Mouse (Mus musculus) forebrain, embryonic 14.5 days (tissue): ENCODE data around the gene Mknk2. TPM values are rescaled to one million over a fixed set of nuclear protein-coding genes. Genes with fewer than 3 reads are reported as not detected.
A peak's percentile ranks its signal among the peaks of the same experiment; 100 is the strongest.

ENCODE experiments used
- ATAC-seq: fragments of 200-750 bp; cut with Nextera tagmentation; 2 replicates; pipeline ENCODE4 v1.8.0; 2017; ENCODE audit warnings: mild to moderate bottlenecking, moderate library complexity
- DNase-seq: peaks from one replicate; pipeline ENCODE4 v3.0.0-alpha.2; 2015; ENCODE audit warnings: low spot score
- H3K27ac ChIP-seq: fragments of 300-500 bp; sonication (generic); 2 replicates; pipeline ENCODE4 v1.5.1; 2014; ENCODE audit warnings: low read depth, mild to moderate bottlenecking, control low read depth, low read length, moderate library complexity
- H3K27me3 ChIP-seq: fragments of 300-500 bp; sonication (generic); replicated peaks from 2 replicates; pipeline ENCODE4 v1.6.1; 2014; ENCODE audit warnings: low read length, control low read depth, mixed read lengths; ENCODE audit not compliant: control insufficient read depth, insufficient read depth
- H3K36me3 ChIP-seq: fragments of 300-500 bp; sonication (generic); 2 replicates; pipeline ENCODE4 v1.6.1; 2014; ENCODE audit warnings: low read length, control low read depth; ENCODE audit not compliant: control insufficient read depth, insufficient read depth
- H3K4me1 ChIP-seq: fragments of 300-500 bp; sonication (generic); 2 replicates; pipeline ENCODE4 v1.6.1; 2014; ENCODE audit warnings: antibody characterized with exemption, low read length, control low read depth; ENCODE audit not compliant: control insufficient read depth, insufficient read depth
- H3K4me2 ChIP-seq: fragments of 300-500 bp; sonication (generic); 2 replicates; pipeline ENCODE4 v1.6.1; 2014; ENCODE audit warnings: mild to moderate bottlenecking, control low read depth, low read length
- H3K4me3 ChIP-seq: fragments of 300-500 bp; sonication (generic); 2 replicates; pipeline ENCODE4 v1.5.1; 2014; ENCODE audit warnings: low read depth, low read length, control low read depth
- H3K9ac ChIP-seq: fragments of 300-500 bp; sonication (generic); 2 replicates; pipeline ENCODE4 v1.6.1; 2014; ENCODE audit warnings: mild to moderate bottlenecking, low read length, control low read depth, moderate library complexity
- H3K9me3 ChIP-seq: fragments of 300-500 bp; sonication (generic); replicated peaks from 2 replicates; pipeline ENCODE4 v1.6.1; 2016; ENCODE audit warnings: low read length, control low read depth, mixed read lengths; ENCODE audit not compliant: control insufficient read depth
- WGBS: fragments of 180-500 bp; shearing (Covaris S2); extraction: QIAGEN DNeasy Blood & Tissue Kit; methylation state at CpG from one replicate; pipeline ENCODE4 v1.1.7; 2014; 5-methylcytosine and 5-hydroxymethylcytosine counted together
- polyA plus RNA-seq: library from polyadenylated mRNA; unstranded; fragments of >200 nt; fragmentation: Nextera tagmentation; extraction: Ambion mirVana; gene quantifications from 2 replicates; pipeline ENCODE4 v1.2.1, GENCODE M21; 2014

The Mknk2 gene
- polyA plus RNA-seq, 1 experiment from 2014 or later = 43.1 TPM

DNA sequence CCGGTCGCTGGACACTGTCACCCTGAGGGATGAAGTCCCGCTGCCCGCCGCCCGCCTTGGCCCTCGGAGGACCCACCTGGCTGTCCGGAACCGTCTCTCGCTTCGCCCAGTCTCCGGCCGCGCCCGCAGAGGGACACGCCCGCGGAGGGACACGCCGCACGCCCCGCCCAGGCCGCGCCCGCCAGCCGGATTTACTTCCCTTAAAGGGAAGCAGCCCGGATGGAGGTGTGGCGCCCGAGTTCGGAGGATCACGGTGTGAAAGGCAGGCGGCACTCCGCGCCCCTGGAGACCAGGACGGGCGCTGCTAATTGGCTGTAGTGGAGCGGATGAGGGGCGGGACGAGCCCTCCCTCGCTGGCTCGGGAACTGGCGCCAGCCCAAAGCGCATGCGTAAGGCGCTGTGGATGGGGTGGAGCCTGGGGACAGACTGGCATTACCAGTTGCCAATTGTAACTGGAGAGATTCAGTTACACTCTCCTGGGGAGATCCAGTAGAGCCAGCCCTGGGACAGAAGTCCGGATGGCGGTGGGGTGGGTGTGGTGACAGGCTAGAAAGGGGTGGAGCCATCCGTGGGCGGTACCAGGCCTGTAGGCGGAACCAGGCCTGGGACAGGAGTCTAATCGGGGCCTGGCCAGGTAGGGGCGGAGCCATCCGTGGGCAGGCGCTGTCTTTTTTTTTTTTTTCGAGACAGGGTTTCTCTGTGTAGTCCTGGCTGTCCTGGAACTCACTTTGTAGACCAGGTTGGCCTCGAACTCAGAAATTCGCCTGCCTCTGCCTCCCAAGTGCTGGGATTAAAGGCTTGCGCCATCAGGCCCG, 24.0 kb upstream of the Mknk2 start, which contains the start of the genes Mob3a and Izumo4:
Gene Mob3a, minus strand, starts transcription at position 257 of the 815 bp plus-strand sequence.
Gene Izumo4, plus strand, starts transcription at position 464 of the 815 bp plus-strand sequence.
- H3K9me3 ChIP-seq = no peaks in the 10 kb centered on the region
- peak; percentile 99 for DNase-seq
- peak within 1 kb of the TSS; percentile 79 for H3K4me2 ChIP-seq
- peaks cover 13% of the 10 kb centered on the region for H3K4me1 ChIP-seq
- H3K9ac ChIP-seq = peak within 1 kb of the TSS; percentile 77
- peak; percentile 97 for ATAC-seq
- H3K4me3 ChIP-seq = peak within 1 kb of the TSS; percentile 69
- peak within 1 kb of the TSS; percentile 84 for H3K27ac ChIP-seq
- no peaks in the 10 kb centered on the region for H3K27me3 ChIP-seq
- H3K36me3 ChIP-seq = peaks cover 16% of the 10 kb centered on the region
- WGBS = under 1% methylated on average over 57 of the region's 59 CpGs

DNA sequence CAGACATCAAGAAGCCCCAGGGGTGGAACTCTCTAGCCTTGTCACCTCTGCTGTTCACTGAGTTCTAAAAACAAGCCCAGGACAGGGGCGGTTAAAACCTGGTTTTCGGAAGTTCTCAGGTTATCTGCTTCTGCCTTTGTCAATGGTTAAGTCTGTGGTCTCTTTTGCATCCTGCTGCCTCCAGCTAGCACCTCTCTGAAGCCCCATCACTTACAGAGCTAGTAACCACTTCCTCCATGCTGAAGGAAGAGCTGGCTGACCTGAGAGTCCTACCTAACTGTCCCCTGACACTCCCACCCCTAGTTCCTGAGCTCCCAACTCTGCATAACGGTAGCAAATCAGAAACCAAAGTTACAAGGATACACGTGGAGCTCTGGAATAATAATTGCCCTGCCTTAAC, 22.8 kb upstream of the Mknk2 start:
- ATAC-seq = no peak

DNA sequence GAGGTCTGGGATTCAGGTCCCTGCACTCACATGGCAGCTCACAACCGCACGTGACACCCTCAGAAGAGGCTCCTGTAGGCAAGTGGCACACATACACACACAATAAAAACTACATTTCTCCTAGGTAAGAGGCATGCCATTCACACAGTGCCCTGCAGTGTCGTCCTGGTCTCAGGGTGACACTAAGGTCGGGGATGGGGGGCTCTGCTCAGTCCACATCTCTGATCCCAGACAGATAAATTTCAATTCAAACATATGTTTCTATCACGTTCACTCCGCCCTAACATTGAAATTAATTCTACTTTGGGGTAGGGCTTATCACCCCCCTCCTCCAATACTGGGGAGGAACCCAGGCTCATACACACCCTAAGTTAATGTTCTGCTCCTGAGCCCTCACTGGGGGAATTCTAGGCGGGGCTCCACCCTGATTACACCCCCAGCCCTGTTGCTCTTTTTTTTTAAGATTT, 22.2 kb upstream of the Mknk2 start:
- 92% methylated on average over 7 of the region's 7 CpGs for WGBS
- Histone ChIP-seq H3K9ac (no peak overlapping the region), H3K4me2 (0 out of 2 replicates have a peak overlapping the region, but pooled peaks have one; percentile 79), H3K9me3 (no peaks in the 10 kb centered on the region), H3K27ac (no peak overlapping the region), H3K4me1 (peaks cover 13% of the 10 kb centered on the region), H3K36me3 (0 out of 2 replicates have a peak, but pooled peaks cover 3% of the 10 kb centered on the region), H3K27me3 (no peaks in the 10 kb centered on the region), H3K4me3 (no peak overlapping the region)
- DNase-seq = no peak
- no peak for ATAC-seq

More for the DNA sequence above, 22.8 kb upstream of the Mknk2 start:
- peaks cover 4% of the 10 kb centered on the region for H3K36me3 ChIP-seq
- H3K4me1 ChIP-seq = peaks cover 13% of the 10 kb centered on the region
- no peak overlapping the region for H3K27ac ChIP-seq
- no peaks in the 10 kb centered on the region for H3K9me3 ChIP-seq
- H3K4me3 ChIP-seq = peak overlapping the region; percentile 69
- peak overlapping the region; percentile 79 for H3K4me2 ChIP-seq
- no peaks in the 10 kb centered on the region for H3K27me3 ChIP-seq
- DNase-seq = no peak
- 41% methylated on average over 4 of the region's 4 CpGs for WGBS
- peak overlapping the region; percentile 77 for H3K9ac ChIP-seq

DNA sequence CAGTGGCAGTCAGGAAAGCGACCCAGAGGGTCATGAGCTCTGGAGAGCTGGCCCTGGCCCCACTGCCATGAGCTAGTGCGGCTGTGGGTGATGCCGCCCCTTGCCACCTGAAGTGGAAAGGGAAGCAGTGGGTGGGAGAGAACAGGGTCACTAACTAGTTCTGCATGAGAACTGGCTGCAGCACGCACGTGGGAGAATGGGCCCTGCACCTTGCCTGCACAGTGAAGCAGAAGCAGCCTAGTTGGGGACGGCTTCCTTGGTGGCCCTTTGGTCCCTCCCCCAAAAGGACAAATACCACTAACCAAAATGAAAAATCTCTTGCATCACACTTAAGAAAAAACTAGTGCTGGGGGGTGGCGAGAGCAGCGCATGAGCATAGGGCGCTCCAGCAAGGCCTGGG, 20.7 kb upstream of the Mknk2 start:
- peaks cover 13% of the 10 kb centered on the region for H3K4me1 ChIP-seq
- H3K9ac ChIP-seq = no peak overlapping the region
- no peak overlapping the region for H3K4me3 ChIP-seq
- DNase-seq (no peak), ATAC-seq (no peak)
- no peak overlapping the region for H3K27ac ChIP-seq
- no peaks in the 10 kb centered on the region for H3K27me3 ChIP-seq
- peaks cover 10% of the 10 kb centered on the region for H3K36me3 ChIP-seq
- 90% methylated on average over 9 of the region's 9 CpGs for WGBS
- no peak overlapping the region for H3K4me2 ChIP-seq
- H3K9me3 ChIP-seq = no peaks in the 10 kb centered on the region

DNA sequence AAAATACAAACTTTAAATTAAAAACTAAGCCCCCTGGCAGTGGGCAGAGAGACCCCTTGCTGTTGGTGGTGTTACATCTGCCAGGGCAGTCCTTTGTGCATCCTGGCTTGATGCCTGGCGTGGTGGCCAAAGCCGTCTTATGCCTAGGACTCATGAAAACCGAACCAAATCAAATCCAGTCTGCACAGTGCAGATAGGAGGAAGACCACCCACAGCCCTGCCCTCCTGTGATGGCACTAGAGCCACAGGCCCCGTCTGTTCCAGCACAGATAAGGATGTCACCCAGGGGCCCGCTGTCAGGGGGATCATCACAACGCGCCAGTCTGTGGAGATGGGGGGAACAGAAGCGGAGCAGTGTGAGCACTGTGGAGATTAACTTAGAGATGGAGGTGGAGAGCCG, 19.9 kb upstream of the Mknk2 start:
- H3K36me3 ChIP-seq = peaks cover 12% of the 10 kb centered on the region
- 84% methylated on average over 9 of the region's 9 CpGs for WGBS

DNA sequence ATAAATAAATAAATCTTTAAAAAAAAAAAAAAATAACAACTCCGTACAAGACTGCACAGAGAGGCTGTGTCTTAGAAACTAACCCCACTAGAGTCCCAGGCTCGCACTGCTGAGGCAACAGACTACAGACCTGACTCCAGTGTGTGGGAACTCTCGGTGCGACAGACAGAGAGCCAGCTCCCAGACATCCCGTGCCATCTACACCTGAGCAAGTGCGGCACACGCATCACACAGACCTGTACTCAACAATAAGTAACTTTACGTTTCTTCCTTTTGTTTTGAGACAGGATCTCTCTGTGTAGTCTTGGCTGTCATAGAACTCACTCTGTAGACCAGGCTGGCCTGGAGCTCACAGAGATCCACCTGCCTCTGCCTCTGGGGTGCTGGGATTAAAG, 19.5 kb upstream of the Mknk2 start:
- WGBS = 92% methylated on average over 8 of the region's 8 CpGs
- no peak for ATAC-seq
- H3K27ac ChIP-seq = no peak overlapping the region
- no peaks in the 10 kb centered on the region for H3K27me3 ChIP-seq
- no peak overlapping the region for H3K9ac ChIP-seq
- H3K9me3 ChIP-seq = no peaks in the 10 kb centered on the region
- no peak overlapping the region for H3K4me2 ChIP-seq
- no peak overlapping the region for H3K4me3 ChIP-seq
- no peak for DNase-seq
- H3K36me3 ChIP-seq = peaks cover 14% of the 10 kb centered on the region
- peaks cover 8% of the 10 kb centered on the region for H3K4me1 ChIP-seq

More for the DNA sequence above, 19.9 kb upstream of the Mknk2 start:
- H3K27me3 ChIP-seq = no peaks in the 10 kb centered on the region
- no peaks in the 10 kb centered on the region for H3K9me3 ChIP-seq
- H3K4me1 ChIP-seq = peaks cover 8% of the 10 kb centered on the region
- no peak overlapping the region for H3K4me2 ChIP-seq
- no peak overlapping the region for H3K9ac ChIP-seq
- DNase-seq (no peak), ATAC-seq (no peak)
- H3K4me3 ChIP-seq = no peak overlapping the region
- H3K27ac ChIP-seq = no peak overlapping the region

DNA sequence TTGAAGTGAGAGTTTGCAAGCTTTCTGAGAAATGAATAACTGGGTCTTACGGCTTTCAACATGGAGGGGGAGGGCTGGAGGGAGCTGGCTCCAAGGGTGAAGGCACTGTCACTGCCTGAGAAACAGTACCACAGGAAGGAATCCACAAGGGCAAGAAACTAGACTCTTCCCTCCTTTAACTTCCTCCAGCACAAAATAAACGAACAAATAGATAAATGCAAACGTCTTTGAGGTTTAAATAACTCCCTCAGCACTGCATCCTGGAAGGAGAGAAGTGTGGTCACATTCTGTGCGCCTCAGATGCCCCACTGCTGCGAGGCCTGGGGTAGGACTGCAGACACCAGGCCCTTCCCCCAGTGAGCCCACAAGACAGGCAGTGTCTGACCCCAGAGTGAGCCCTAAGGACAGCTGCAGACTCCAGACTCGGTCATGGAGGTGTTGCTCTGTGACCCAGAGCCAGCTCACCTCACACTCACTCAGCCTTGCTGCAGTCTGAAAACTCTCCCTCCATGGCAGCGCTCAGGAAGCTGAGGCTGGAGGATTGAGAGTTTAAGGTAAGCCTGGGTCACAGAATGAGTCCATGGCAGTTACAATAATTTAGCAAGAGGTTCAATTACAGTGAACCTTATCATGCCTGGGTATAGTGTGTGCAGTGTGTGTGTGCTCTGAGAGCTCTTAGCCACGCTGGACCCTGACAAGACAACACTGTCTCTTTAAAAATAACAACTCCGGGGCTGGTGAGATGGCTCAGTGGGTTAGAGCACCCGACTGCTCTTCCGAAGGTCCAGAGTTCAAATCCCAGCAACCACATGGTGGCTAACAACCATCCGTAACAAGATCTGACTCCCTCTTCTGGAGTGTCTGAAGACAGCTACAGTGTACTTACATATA, 18.8 kb upstream of the Mknk2 start:
- Histone ChIP-seq H3K4me3 (no peak overlapping the region), H3K27me3 (no peaks in the 10 kb centered on the region), H3K4me1 (peaks cover 8% of the 10 kb centered on the region), H3K36me3 (peaks cover 14% of the 10 kb centered on the region), H3K9me3 (no peaks in the 10 kb centered on the region), H3K9ac (no peak overlapping the region), H3K4me2 (no peak overlapping the region), H3K27ac (no peak overlapping the region)
- ATAC-seq (no peak), DNase-seq (no peak)
- 79% methylated on average over 11 of the region's 12 CpGs for WGBS

DNA sequence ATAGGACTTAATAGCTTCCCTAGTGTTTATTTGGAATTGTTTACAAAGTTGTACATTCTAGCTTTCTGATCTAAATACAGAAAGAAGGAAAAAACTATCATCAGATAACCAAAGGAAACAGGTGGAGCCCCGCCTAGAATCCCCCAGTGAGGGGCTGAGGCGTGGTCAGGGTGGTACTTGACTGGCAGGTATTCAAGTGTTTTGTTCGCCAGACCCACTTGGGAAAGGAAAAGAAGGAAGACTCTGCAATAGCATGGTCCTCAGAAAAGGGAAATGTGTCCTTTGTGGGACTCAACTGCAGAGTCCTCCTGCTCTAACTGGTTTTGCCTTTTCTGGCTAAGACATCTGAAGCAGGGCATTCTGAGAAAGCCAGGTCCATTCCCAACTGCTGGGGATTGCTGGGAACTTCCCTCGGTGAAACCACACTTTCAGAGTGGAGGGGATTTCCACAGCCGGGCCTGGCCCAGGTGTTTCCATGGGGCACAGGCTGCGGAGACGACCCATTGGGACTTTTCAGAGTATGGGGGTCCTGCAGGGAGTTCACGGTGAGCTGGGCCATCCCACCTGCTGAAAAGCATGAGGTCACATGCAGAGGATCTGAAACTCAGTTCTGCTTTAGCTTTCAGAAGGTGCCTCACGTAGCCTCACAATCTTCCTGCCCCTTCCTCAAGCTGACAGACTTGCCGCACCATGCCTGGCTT, 18.0 kb upstream of the Mknk2 start:
- Histone ChIP-seq H3K4me1 (peaks cover 5% of the 10 kb centered on the region), H3K4me3 (no peak overlapping the region), H3K27me3 (no peaks in the 10 kb centered on the region), H3K4me2 (no peak overlapping the region), H3K27ac (no peak overlapping the region), H3K36me3 (peaks cover 22% of the 10 kb centered on the region), H3K9ac (no peak overlapping the region), H3K9me3 (no peaks in the 10 kb centered on the region)
- WGBS = 81% methylated on average over 10 of the region's 10 CpGs
- DNase-seq (no peak), ATAC-seq (no peak)
